Mouse (Mus musculus): ENCODE results near the gene Mrps2. TPM values are rescaled to one million over a fixed set of nuclear protein-coding genes. Genes with fewer than 3 reads are reported as not detected.

The Mrps2 gene
- polyA plus RNA-seq (2015; fragmentation: Nextera tagmentation; extraction: Ambion mirVana), result 52.5 and 54.3 TPM in 2 replicates

- Histone ChIP-seq H3K27me3 (peaks cover 7% of the 10 kb centered on the region; the same call in 1 of the 2 replicates), H3K27ac (no peak within 1 kb of the TSS), H3K36me3 (ENCODE audit: poor library complexity, severe bottlenecking) (peaks cover 40% of the 10 kb centered on the region), H3K9me3 (replicated peaks) (peaks cover 8% of the 10 kb centered on the region), H3K9ac (peak within 1 kb of the TSS; percentile 98), H3K4me1 (peaks cover 20% of the 10 kb centered on the region), H3K4me2 (peak within 1 kb of the TSS; percentile 83), H3K4me3 (peak within 1 kb of the TSS; percentile 96)
- peak; percentile 93 for ATAC-seq
- WGBS, result under 1% methylated on average over 49 of the region's 52 CpGs
These were observed at the start of gene Mrps2 for GRCm38 (mm10) chr2:28467860-28468485. Gene Mrps2, plus strand, starts transcription at chr2:28468066.

GRCm38 (mm10) chr2:28419898-28420297 is 48.0 kb upstream of the Mrps2 start:
- Histone ChIP-seq H3K36me3 (ENCODE audit: poor library complexity, severe bottlenecking) (no peaks in the 10 kb centered on the region), H3K9ac (no peak overlapping the region), H3K4me3 (no peak overlapping the region), H3K9me3 (replicated peaks) (no peaks in the 10 kb centered on the region), H3K27me3 (no peaks in the 10 kb centered on the region), H3K27ac (no peak overlapping the region), H3K4me2 (no peak overlapping the region), H3K4me1 (peaks cover 10% of the 10 kb centered on the region)
- peak; percentile 72 for ATAC-seq
- 17% methylated on average over 4 of the region's 4 CpGs for WGBS

- no peaks in the 10 kb centered on the region for H3K27me3 ChIP-seq
- no peak for ATAC-seq
- H3K4me3 ChIP-seq, result no peak overlapping the region
- no peaks in the 10 kb centered on the region for H3K4me1 ChIP-seq
- WGBS, result 22% methylated on average over 3 of the region's 3 CpGs
- no peaks in the 10 kb centered on the region for H3K9me3 ChIP-seq (replicated peaks)
- H3K4me2 ChIP-seq, result no peak overlapping the region
- no peaks in the 10 kb centered on the region for H3K36me3 ChIP-seq (ENCODE audit: poor library complexity, severe bottlenecking)
- no peak overlapping the region for H3K27ac ChIP-seq
- H3K9ac ChIP-seq, result no peak overlapping the region
These were observed 44.7 kb upstream of the Mrps2 start for GRCm38 (mm10) chr2:28423167-28423566.

- Histone ChIP-seq H3K9me3 (replicated peaks) (no peaks in the 10 kb centered on the region), H3K9ac (no peak overlapping the region), H3K27ac (no peak overlapping the region), H3K4me2 (no peak overlapping the region), H3K27me3 (no peaks in the 10 kb centered on the region), H3K4me3 (no peak overlapping the region), H3K36me3 (ENCODE audit: poor library complexity, severe bottlenecking) (no peaks in the 10 kb centered on the region), H3K4me1 (no peaks in the 10 kb centered on the region)
- WGBS, result 88% methylated on average over 6 of the region's 6 CpGs
- ATAC-seq, result no peak
These were observed 40.6 kb upstream of the Mrps2 start for GRCm38 (mm10) chr2:28427226-28427625.

DNA sequence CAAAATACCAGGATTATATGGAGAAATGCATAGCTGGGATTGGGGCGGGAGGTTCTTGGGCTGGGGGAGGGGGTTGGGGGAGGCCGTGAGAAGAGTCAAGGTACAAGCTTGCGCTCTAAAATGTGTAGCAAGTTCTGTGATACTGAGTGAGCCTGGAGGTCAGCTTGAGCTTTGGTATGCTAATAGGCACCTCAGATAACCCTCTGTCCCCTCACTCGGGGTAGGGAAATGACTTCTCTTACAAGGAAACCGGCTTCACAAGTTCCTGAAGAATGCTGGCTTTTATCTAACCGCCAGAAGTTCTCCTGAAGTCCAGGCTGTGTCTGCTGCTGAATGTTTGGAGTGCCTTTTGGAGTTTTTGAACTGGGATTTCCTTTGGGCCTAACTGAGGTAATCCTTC is 37.0 kb upstream of the Mrps2 start:
- Histone ChIP-seq H3K4me3 (no peak overlapping the region), H3K27me3 (no peaks in the 10 kb centered on the region), H3K4me2 (no peak overlapping the region), H3K9ac (no peak overlapping the region), H3K9me3 (replicated peaks) (no peaks in the 10 kb centered on the region), H3K27ac (no peak overlapping the region), H3K4me1 (no peaks in the 10 kb centered on the region; the same call in 1 of the 2 replicates), H3K36me3 (ENCODE audit: poor library complexity, severe bottlenecking) (no peaks in the 10 kb centered on the region)
- 68% methylated on average over 6 of the region's 6 CpGs for WGBS
- no peak for ATAC-seq

GRCm38 (mm10) chr2:28432811-28433210 is 35.1 kb upstream of the Mrps2 start:
- no peak overlapping the region for H3K4me2 ChIP-seq
- no peak for ATAC-seq

DNA sequence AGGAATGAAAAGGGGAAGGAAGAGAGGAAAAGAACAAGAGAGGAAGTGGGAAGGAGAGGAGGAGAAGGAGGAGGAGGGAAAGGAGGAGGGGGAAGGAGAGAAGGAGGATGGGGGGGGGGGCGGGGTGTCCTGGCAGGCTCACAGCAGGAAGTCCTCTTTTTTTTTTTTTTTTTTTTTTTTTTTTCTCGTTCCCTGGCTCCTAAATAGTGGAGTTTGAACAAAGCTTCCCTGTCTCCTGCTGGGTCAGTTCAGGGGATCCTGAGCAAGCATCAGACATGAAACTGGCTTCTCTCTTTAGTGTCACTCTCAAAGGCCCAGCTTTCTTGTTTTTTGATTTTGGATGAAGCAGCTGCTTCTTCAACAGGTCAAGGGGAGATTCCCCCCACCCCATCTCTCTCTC is 34.4 kb upstream of the Mrps2 start:
- no peak overlapping the region for H3K4me3 ChIP-seq

More at GRCm38 (mm10) chr2:28432811-28433210, 35.1 kb upstream of the Mrps2 start:
- WGBS, result 8% methylated on average over 1 of the region's 1 CpGs
- Histone ChIP-seq H3K9me3 (replicated peaks) (no peaks in the 10 kb centered on the region), H3K27ac (no peak overlapping the region), H3K9ac (no peak overlapping the region), H3K36me3 (ENCODE audit: poor library complexity, severe bottlenecking) (no peaks in the 10 kb centered on the region), H3K4me1 (no peaks in the 10 kb centered on the region; the same call in 1 of the 2 replicates), H3K27me3 (no peaks in the 10 kb centered on the region), H3K4me3 (no peak overlapping the region)

GRCm38 (mm10) chr2:28435401-28435800 is 32.5 kb upstream of the Mrps2 start:
- ATAC-seq, result no peak
- H3K9ac ChIP-seq, result no peak overlapping the region
- H3K27me3 ChIP-seq, result no peaks in the 10 kb centered on the region
- H3K4me1 ChIP-seq, result no peaks in the 10 kb centered on the region; the same call in 1 of the 2 replicates
- 88% methylated on average over 11 of the region's 11 CpGs for WGBS
- no peaks in the 10 kb centered on the region for H3K36me3 ChIP-seq (ENCODE audit: poor library complexity, severe bottlenecking)
- H3K4me3 ChIP-seq, result no peak overlapping the region
- no peak overlapping the region for H3K27ac ChIP-seq
- no peak overlapping the region for H3K4me2 ChIP-seq
- no peaks in the 10 kb centered on the region for H3K9me3 ChIP-seq (replicated peaks)

More for the DNA sequence above, 34.4 kb upstream of the Mrps2 start:
- 0% methylated on average over 1 of the region's 2 CpGs for WGBS
- no peaks in the 10 kb centered on the region for H3K36me3 ChIP-seq (ENCODE audit: poor library complexity, severe bottlenecking)
- no peak for ATAC-seq
- H3K27me3 ChIP-seq, result no peaks in the 10 kb centered on the region
- no peak overlapping the region for H3K9ac ChIP-seq
- H3K27ac ChIP-seq, result no peak overlapping the region
- H3K4me1 ChIP-seq, result no peaks in the 10 kb centered on the region; the same call in 1 of the 2 replicates
- H3K9me3 ChIP-seq (replicated peaks), result no peaks in the 10 kb centered on the region
- no peak overlapping the region for H3K4me2 ChIP-seq

GRCm38 (mm10) chr2:28440842-28441241 is 27.0 kb upstream of the Mrps2 start:
- Histone ChIP-seq H3K36me3 (ENCODE audit: poor library complexity, severe bottlenecking) (no peaks in the 10 kb centered on the region), H3K9me3 (replicated peaks) (no peaks in the 10 kb centered on the region), H3K27ac (no peak overlapping the region), H3K4me3 (no peak overlapping the region), H3K27me3 (no peaks in the 10 kb centered on the region), H3K9ac (no peak overlapping the region), H3K4me2 (no peak overlapping the region), H3K4me1 (peaks cover 2% of the 10 kb centered on the region)
- 75% methylated on average over 6 of the region's 6 CpGs for WGBS
- no peak for ATAC-seq

- H3K36me3 ChIP-seq (ENCODE audit: poor library complexity, severe bottlenecking), result peaks cover 5% of the 10 kb centered on the region; the same call in 1 of the 2 replicates
- ATAC-seq, result no peak
- no peak overlapping the region for H3K4me3 ChIP-seq
- no peak overlapping the region for H3K9ac ChIP-seq
- H3K4me1 ChIP-seq, result peaks cover 15% of the 10 kb centered on the region
- no peaks in the 10 kb centered on the region for H3K9me3 ChIP-seq (replicated peaks)
- H3K4me2 ChIP-seq, result no peak overlapping the region
- 90% methylated on average over 4 of the region's 4 CpGs for WGBS
- H3K27me3 ChIP-seq, result no peaks in the 10 kb centered on the region
- H3K27ac ChIP-seq, result no peak overlapping the region
These were observed 22.8 kb upstream of the Mrps2 start for GRCm38 (mm10) chr2:28445082-28445481.

- peaks cover 15% of the 10 kb centered on the region for H3K36me3 ChIP-seq (ENCODE audit: poor library complexity, severe bottlenecking)
- ATAC-seq, result peak; percentile 43; the same call in 1 of the 2 replicates
- H3K4me3 ChIP-seq, result peak overlapping the region; percentile 73
- peaks cover 15% of the 10 kb centered on the region for H3K4me1 ChIP-seq
- H3K27me3 ChIP-seq, result no peaks in the 10 kb centered on the region
- H3K9ac ChIP-seq, result peak overlapping the region; percentile 89
- no peaks in the 10 kb centered on the region for H3K9me3 ChIP-seq (replicated peaks)
- peak overlapping the region; percentile 93 for H3K4me2 ChIP-seq
- WGBS, result 3% methylated on average over 5 of the region's 5 CpGs
- H3K27ac ChIP-seq, result peak overlapping the region; percentile 36; the same call in 1 of the 2 replicates
These were observed 21.7 kb upstream of the Mrps2 start for GRCm38 (mm10) chr2:28446181-28446514.

DNA sequence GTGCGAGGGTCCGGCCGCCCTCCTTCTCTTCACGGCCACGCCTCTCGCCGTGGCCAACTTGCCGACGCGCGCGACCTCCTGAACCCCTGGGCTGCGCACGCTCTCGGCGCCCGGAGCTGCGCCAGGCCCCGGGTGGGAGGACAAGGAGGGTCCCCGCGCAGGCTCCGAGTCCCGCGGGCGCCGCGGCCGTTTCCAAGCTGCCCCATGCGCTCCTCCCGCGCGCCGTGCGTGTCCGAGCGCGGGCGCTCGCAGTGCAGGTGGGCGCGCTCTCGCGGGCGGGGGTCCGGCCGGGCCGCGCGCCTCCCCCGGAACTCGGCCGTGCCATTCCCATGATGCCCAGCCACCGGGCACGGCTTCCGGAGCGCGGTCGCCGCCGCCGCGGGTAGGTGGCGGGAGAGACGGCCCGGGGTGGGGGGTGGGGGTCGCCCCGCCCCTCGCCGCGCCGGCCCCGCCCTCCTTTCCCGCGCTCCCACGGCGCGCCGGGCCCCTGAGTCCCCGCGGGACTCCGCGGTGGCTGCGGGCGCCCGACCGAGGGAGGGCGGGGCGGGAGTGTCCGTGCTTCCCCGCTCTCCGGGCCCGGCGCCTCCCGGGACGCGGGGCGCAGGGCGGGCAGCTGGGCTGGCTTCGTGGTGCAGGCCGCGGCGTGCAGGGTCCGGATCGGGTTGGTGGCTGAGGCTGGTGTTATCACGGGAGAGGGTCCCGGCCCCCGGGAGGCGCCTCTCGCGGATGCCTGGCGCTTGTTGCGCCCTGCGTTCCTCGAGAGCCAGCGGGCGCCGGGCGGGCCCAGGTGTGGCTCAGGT is 21.2 kb upstream of the Mrps2 start, which contains the start of gene Ppp1r26:
Ppp1r26 (plus strand) TSS at position 286 of the 800 bp plus-strand sequence.
- peak within 1 kb of the TSS; percentile 89 for H3K9ac ChIP-seq
- H3K4me1 ChIP-seq, result peaks cover 15% of the 10 kb centered on the region
- ATAC-seq, result peak; percentile 76
- peak within 1 kb of the TSS; percentile 93 for H3K4me2 ChIP-seq
- peaks cover 21% of the 10 kb centered on the region for H3K36me3 ChIP-seq (ENCODE audit: poor library complexity, severe bottlenecking)
- H3K27ac ChIP-seq, result peak within 1 kb of the TSS; percentile 55
- peak within 1 kb of the TSS; percentile 73 for H3K4me3 ChIP-seq
- H3K27me3 ChIP-seq, result no peaks in the 10 kb centered on the region
- no peaks in the 10 kb centered on the region for H3K9me3 ChIP-seq (replicated peaks)
- WGBS, result under 1% methylated on average over 87 of the region's 118 CpGs
